Mouse (Mus musculus) v-Abl transformed pro-B cells (cell line): ENCODE measurements around the gene 2410004B18Rik.

Experiments
- in situ Hi-C, 2 experiments: fragments of 400-800 bp; cut with MboI; formaldehyde crosslinking; loops; one replicate each; pipeline ENCODE4 v1.15.1; 2025; ENCODE audit not compliant: unreplicated experiment in 2 of 2

The 2410004B18Rik gene

GRCm38 (mm10) chr3:145991976-145992730, 54.3 kb downstream of the 2410004B18Rik start:
- in situ Hi-C loops, result loop anchor here (5.0 to 10.0 kb wide), 2 partner anchors 53 to 55 kb away; no protein-coding TSS in a partner anchor

GRCm38 (mm10) chr3:145992796-145993195, 55.0 kb downstream of the 2410004B18Rik start:
- in situ Hi-C loops, result loop anchor here (5.0 to 10.0 kb wide), 2 partner anchors 52 to 55 kb away; no protein-coding TSS in a partner anchor

- in situ Hi-C loops, result loop anchor here (5.0 to 10.0 kb wide), 2 partner anchors 51 to 54 kb away; no protein-coding TSS in a partner anchor
These were observed 55.8 kb downstream of the 2410004B18Rik start for GRCm38 (mm10) chr3:145993481-145994201.
